ENCODE assay signal across 8 mouse cellular contexts in genomic region chr14:34660788-34661591, GRCm38 (mm10). TPM values are rescaled to one million over a fixed set of nuclear protein-coding genes. Genes with fewer than 3 reads are reported as not detected.
DNase-seq lines count a peak whose midpoint lies in the region; ATAC-seq and TF ChIP-seq lines count a peak whose summit lies in the region.

No protein-coding gene starts in this region.

- no peak for DNase-seq in kidney, adult 11 months
- DNase-seq in heart, postnatal 10 days, result peak; percentile 8 to 22
- peak; percentile 23 for DNase-seq in retina, postnatal 1 day
- no peak for DNase-seq in frontal cortex, adult 2 months (ENCODE audit: extremely low spot score in 1 of 2, low spot score in 1 of 2)
- DNase-seq in gastrocnemius, adult 18-20 months (ENCODE audit: low spot score), result no peak

- H3K9ac ChIP-seq in kidney, embryonic 16.5 days (replicated peaks; ENCODE audit: low read length), result peak overlapping the region; percentile 55; the same call in 1 of the 2 replicates
- H3K9ac ChIP-seq in liver, embryonic 16.5 days (ENCODE audit: low read depth, low read length), result peak overlapping the region; percentile 86

- no peak for TF ChIP-seq POLR2A in cortical plate, adult 2 months (IDR thresholded peaks at IDR 0.05; ENCODE audit: extremely low read depth, insufficient read depth, low read length)

- peak overlapping the region; percentile 55 for H3K4me3 ChIP-seq in kidney, embryonic 16.5 days (ENCODE audit: low read length)
- peak overlapping the region; percentile 40; the same call in 1 of the 2 replicates for H3K4me3 ChIP-seq in cortical plate, adult 2 months (ENCODE audit: insufficient read depth, low read length)
- H3K4me3 ChIP-seq in liver, embryonic 16.5 days (ENCODE audit: low read depth, low read length), result peak overlapping the region; percentile 72

- TF ChIP-seq CTCF in cortical plate, adult 2 months (IDR thresholded peaks at IDR 0.05; ENCODE audit: extremely low read depth, insufficient read depth, low read length), result no peak

- H3K4me2 ChIP-seq in kidney, embryonic 16.5 days (replicated peaks; ENCODE audit: low read depth, low read length), result peak overlapping the region; percentile 78
- H3K4me2 ChIP-seq in liver, embryonic 16.5 days (ENCODE audit: low read depth, low read length), result peak overlapping the region; percentile 96

- peaks cover 12% of the 10 kb centered on the region; the same call in 1 of the 2 replicates for H3K4me1 ChIP-seq in kidney, embryonic 16.5 days (ENCODE audit: insufficient read depth, low read length)
- H3K4me1 ChIP-seq in cortical plate, adult 2 months (ENCODE audit: control insufficient read depth, insufficient read depth, low read length), result no peaks in the 10 kb centered on the region
- H3K4me1 ChIP-seq in liver, embryonic 16.5 days (ENCODE audit: control insufficient read depth, low read depth, low read length), result peaks cover 40% of the 10 kb centered on the region

- no peak overlapping the region for H3K27ac ChIP-seq in kidney, embryonic 16.5 days (ENCODE audit: low read length)
- H3K27ac ChIP-seq in cortical plate, adult 2 months (ENCODE audit: insufficient read depth, low read length), result no peak overlapping the region
- peak overlapping the region; percentile 100 for H3K27ac ChIP-seq in liver, embryonic 16.5 days (ENCODE audit: low read length)

- ATAC-seq in kidney, embryonic 16.5 days (ENCODE audit: low FRiP score, low TSS enrichment), result no peak
- ATAC-seq in liver, embryonic 16.5 days (ENCODE audit: low read depth), result peak; percentile 65

- intact Hi-C loops in heart, postnatal 10 days (cut with DNase I), result no loop called here

- no peaks in the 10 kb centered on the region for H3K36me3 ChIP-seq in kidney, embryonic 16.5 days (ENCODE audit: insufficient read depth, low read length)
- no peaks in the 10 kb centered on the region for H3K36me3 ChIP-seq in liver, embryonic 16.5 days (ENCODE audit: control insufficient read depth, insufficient read depth)

- H3K9me3 ChIP-seq in kidney, embryonic 16.5 days (ENCODE audit: low read length), result peaks cover 2% of the 10 kb centered on the region; the same call in 1 of the 2 replicates
- no peaks in the 10 kb centered on the region for H3K9me3 ChIP-seq in liver, embryonic 16.5 days (replicated peaks; ENCODE audit: control insufficient read depth, low read length)

- H3K27me3 ChIP-seq in kidney, embryonic 16.5 days (ENCODE audit: insufficient read depth, low read length), result peaks cover 10% of the 10 kb centered on the region
- no peaks in the 10 kb centered on the region for H3K27me3 ChIP-seq in liver, embryonic 16.5 days (ENCODE audit: control insufficient read depth, insufficient read depth, low read depth, low read length)

- WGBS in kidney, embryonic 16.5 days, result 18% methylated on average over 22 of the region's 22 CpGs
- WGBS in liver, embryonic 16.5 days (ENCODE audit: insufficient replicate concordance), result 8% methylated on average over 22 of the region's 22 CpGs

RNA-seq across cellular contexts. Expression of gene Wapl, which starts 12.7 kb away (rescaled TPM):
- 20.8 and 23.8 TPM in 2 replicates for polyA plus RNA-seq in kidney, embryonic 16.5 days (2015; fragmentation: Nextera tagmentation; extraction: Ambion mirVana)
- 16.0 and 16.3 TPM in 2 replicates for polyA plus RNA-seq in cortical plate, adult 2 months (2012; rRNA removed)
- total RNA-seq in heart, postnatal 10 days (2021), result 10 to 100 TPM; 42.1 to 43.6 TPM
- 18.0 and 20.1 TPM in 2 replicates for polyA plus RNA-seq in liver, embryonic 16.5 days (2015; fragmentation: Nextera tagmentation; extraction: Ambion mirVana)
- polyA plus RNA-seq in frontal cortex, adult 2 months (2012; rRNA removed), result 16.3 and 18.5 TPM in 2 replicates
- 10 to 100 TPM; 34.4 to 40.5 TPM for total RNA-seq in gastrocnemius, adult 18-20 months (2021)

Comparison
In these comparisons a context has a peak if more than half of its experiments do, and no peak if none do; other contexts are left out.
1. DNase-seq: peak in heart, postnatal 10 days (2 of 2) and retina, postnatal 1 day (single experiment); none in kidney, adult 11 months (single experiment), frontal cortex, adult 2 months (0 of 2) and gastrocnemius, adult 18-20 months (single experiment).
2. Peak in every context shown above with its lines, with median percentiles within 50 percentile points of each other: H3K4me3 ChIP-seq.